Mouse (Mus musculus) bone marrow macrophage, adult 2 months (primary cell): ENCODE results near the gene Fkbp4.

Experiments
- CTCF ChIP-seq: IDR thresholded peaks from 2 replicates; pipeline ENCODE4 v1.5.1; 2012; ENCODE audit warnings: low read depth, mild to moderate bottlenecking, low read length, moderate library complexity
- POLR2A ChIP-seq: IDR thresholded peaks from 2 replicates; pipeline ENCODE4 v1.6.1; 2012; ENCODE audit warnings: mild to moderate bottlenecking, low read depth, low read length, borderline replicate concordance

DNA sequence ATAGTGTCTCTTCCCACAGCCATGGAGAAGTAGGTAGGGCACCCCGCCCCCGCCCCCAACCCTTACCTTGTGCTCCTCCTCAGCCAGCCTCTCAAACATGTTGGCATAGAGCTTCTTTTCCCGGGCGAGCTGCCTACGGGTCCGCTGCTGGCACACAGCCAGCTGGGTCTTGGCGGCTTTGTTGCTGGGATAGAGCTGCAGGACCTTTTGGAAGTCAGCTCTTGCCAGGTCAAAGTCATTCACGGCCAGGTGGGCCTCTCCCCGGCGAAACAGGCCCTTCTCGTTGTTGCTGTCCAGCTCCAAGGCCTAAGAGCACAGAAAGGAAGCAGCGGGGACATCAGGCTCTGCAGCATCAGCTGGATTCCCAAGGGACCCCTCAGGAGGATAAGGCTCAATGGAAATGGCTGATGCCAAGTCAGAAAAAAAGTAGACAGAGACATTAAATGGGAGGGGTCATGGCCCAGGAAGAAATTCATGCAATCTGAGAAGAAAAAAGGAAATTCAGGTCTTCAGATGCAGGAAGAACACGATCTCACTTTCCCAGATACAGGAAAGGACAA, 6.0 kb downstream of the Fkbp4 start:
- no peak for TF ChIP-seq CTCF
- TF ChIP-seq POLR2A, result no peak
